Mouse (Mus musculus): ENCODE results near the gene Baiap2.

Gene Baiap2

GRCm38 (mm10) chr11:119948305-119948704, 5.7 kb downstream of the Baiap2 start:
- no peak for DNase-seq

DNA sequence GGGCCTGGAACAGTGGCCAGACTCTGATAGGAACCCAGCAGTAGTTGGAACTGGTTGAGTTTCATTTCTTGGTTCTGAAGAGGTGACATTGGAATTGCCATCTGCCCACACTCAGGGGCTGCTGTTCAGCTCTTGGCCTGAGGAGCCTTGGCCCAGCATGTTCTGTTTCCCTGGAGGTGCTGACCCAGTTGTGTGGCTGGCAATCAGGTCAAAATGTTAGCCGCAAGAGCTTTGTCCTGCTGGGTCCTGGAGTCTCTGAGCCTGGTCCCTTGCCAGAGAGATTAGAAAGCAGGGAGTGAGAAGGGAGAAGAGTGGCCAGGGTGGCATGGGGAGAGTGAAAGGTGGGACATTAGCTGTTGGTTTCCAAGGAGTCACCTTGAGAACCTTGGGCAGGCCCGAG, 6.2 kb downstream of the Baiap2 start:
- no peak for DNase-seq

- no peak for DNase-seq
These were observed 8.0 kb downstream of the Baiap2 start for GRCm38 (mm10) chr11:119950535-119950934.

DNA sequence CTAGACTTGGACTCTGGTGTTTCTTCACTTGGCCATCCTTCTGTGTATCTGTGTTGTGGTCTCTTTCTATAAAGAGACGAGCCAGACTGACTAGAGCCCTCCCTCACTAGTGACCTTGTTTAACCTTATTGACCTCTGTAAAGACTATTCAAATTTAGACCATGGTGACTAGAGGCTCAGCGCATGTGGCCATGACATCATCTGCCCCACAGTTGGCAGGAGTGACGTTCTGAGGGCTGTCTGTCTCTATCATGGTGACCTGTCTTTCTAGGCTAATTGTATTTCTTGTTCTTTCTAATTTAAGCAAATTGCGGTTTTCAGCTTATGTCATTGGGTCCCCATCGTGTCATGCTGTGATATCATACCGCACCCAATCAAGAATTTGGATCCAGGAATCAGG, 8.8 kb downstream of the Baiap2 start:
- no peak for DNase-seq

GRCm38 (mm10) chr11:119952429-119953224, 10.1 kb downstream of the Baiap2 start:
- no peak for DNase-seq

- DNase-seq, result no peak
These were observed 11.7 kb downstream of the Baiap2 start for GRCm38 (mm10) chr11:119954233-119954632.

GRCm38 (mm10) chr11:119954749-119955337, 12.3 kb downstream of the Baiap2 start:
- no peak for DNase-seq

DNA sequence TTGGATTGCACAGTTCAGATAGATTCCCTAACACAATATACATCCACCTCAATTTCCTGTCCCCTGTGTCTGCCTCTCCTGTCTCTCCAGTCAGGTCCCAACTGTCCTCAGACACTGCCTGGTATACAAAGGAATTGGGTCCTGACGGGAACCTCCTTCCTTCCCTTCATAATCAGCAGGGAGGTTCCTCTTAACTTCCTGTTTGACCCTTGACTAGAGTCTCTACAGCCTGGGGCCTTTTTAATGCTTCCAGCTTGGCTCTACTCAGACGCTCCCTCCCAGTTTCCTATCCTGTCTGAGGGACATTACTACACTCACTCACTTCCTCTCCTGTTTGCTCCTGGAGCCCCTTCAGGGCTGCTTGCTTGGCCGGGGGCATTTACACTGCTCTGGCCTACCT, 12.9 kb downstream of the Baiap2 start:
- no peak for DNase-seq

DNA sequence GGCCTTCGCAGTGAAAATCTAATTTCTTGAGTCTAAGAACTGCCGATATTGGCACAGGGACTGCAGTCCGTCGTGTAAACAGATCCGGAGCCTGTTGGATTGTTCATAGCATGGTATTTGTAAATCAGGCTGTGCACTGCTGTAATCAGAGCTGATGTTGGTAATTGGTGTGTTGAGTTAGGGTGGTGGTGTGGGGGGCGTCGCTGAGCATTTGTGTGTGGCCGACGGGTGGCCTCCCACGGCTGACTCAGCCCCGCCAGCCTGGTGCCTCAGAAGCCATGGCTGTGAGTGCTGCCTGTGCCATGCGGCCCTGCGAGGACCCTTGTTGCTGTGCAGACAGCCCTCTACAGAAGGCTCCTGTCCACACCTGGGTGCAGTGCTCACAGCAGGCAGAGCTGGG, 14.0 kb downstream of the Baiap2 start:
- no peak for DNase-seq

DNA sequence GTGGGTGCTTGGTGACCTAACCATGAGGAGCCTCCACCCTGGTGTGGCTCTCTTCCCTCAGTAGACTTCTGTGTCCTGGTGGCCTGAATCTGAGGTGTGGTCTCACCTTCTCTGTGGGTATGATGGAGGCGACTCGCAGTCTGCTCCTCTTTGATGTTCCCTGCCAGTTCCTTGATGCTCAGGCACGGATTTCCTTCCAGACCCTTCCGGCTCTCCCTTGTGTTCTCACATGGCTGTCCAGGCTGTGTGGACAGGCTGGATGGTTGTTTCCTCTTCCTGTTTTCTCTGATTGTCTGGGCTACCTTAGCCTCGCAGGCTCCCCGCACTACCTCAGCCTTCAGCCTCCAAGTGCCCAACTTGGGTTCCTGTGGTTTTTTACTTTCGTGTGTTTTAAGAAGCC, 16.3 kb downstream of the Baiap2 start:
- no peak for DNase-seq

DNA sequence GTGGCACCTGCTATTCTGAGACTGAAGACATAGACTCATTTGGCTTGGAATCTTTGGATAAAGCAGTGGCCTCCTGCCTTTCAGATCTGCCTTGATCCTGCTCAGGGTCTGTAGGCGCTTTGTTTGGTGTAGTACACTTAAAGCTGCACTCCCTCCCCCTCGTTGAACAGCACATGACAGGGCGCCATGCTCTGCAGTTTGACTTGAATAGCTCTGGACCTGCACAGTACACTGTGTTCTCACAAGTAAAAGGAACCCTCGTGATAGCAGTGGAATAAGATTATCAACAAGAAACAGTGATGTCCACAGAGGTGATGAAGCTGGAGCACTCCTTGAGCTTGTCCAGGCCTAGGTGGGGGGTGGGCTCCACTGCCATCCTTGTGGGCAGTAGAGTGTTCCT, 17.2 kb downstream of the Baiap2 start:
- no peak for DNase-seq

GRCm38 (mm10) chr11:119960671-119961070, 18.1 kb downstream of the Baiap2 start:
- DNase-seq, result no peak

- DNase-seq, result no peak
These were observed 18.9 kb downstream of the Baiap2 start for GRCm38 (mm10) chr11:119961511-119961910.

DNA sequence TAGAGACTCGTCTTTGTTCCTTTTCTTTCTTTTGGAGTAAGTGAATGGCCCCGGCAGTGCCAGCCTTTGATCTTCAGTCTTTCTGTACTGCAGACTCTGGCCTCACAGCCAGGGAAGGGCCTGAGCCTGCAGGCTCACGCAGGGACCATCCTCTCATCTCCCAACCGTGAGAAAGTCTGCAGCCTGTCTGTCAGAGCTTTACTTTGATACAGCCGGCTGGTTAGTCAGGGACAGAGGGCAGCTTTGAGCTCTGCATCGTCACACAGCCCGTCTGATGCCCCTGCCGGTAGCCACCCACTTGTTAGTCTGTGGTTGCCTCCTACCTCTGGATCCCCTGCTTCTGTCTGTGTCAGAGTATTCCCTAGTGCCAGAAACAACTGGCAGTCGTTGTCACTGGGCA, 22.5 kb downstream of the Baiap2 start:
- DNase-seq, result no peak

DNA sequence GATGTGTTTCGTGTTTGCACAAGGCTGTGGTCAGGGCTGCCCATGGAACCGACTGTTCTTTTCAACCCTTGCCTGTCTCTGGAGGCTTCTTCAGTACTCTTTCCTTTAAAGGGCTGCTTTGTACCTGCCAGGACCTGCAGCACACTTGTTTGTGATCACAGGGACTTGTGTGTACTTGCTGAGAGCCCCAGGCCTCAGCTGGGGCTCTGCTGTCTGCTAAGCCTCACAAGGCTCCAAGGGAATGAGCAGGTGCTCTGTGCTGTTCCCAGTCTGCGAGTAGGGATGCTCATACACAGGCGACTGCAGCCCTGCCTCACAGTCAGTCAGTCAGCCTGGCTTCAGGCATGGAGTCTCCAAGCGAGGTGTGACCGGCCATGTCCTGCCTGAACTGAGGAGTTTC, 23.7 kb downstream of the Baiap2 start:
- DNase-seq, result no peak

DNA sequence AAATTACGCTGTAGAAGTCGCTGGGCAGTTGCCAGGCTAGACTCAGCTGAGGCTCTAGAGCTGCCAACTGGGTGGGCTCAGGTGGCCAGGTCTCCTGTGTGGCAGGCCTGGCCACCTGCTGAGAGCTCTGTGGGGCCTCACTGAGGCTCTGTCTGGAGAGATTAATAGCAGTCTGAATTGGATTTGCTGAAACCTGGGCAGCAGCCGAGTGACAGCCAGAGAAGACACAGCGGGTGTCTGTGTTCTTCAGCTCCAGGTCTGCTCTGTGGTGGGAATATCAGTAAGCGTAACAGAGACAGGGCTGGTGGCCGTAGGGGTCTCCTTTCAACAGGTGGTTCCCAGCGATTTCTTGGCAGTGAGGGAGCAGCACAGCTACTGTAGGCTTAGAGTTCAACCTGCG, 24.8 kb downstream of the Baiap2 start:
- no peak for DNase-seq

GRCm38 (mm10) chr11:119967892-119968291, 25.3 kb downstream of the Baiap2 start:
- DNase-seq, result no peak

DNA sequence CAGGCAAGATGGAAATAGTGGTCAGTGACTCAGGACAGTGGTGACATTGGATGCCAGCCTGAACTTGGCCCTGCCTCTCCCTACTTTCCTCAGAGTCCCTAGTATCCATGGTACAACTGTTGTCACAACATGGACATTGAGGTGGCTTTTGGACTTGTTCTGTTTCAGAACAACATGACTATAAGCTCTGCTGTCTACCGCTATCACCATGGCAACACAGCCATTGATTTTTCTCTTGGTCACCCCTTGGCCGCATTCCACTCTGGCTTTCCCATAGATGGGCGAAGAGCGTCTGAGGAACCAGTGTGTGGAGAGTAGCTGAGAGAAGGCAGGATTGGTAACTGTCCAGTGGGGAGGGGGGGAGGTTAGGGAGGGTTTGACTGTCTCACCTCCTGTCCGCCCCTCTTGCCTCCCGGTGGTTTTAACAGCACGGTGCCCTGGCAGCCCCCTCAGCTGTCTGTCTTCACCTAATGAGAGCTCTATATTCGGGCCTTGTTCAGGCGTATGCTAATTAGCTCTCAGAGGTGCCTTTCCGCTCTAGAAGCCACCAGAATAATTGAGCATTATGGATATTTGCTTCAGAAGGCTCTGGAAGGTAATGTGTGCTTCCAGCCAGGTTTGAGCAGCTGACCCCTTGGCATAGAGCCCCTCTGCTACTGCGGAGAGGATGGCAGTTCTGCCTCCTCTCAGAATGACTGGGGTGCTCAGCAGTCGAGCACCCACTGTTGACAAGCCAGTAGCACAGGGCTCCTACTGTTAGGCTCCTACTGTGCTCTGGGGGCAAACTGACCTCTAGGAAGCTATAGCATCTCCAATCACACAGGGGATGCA, 27.7 kb downstream of the Baiap2 start:
- DNase-seq, result no peak

GRCm38 (mm10) chr11:119973789-119974188, 31.2 kb downstream of the Baiap2 start:
- DNase-seq, result no peak

DNA sequence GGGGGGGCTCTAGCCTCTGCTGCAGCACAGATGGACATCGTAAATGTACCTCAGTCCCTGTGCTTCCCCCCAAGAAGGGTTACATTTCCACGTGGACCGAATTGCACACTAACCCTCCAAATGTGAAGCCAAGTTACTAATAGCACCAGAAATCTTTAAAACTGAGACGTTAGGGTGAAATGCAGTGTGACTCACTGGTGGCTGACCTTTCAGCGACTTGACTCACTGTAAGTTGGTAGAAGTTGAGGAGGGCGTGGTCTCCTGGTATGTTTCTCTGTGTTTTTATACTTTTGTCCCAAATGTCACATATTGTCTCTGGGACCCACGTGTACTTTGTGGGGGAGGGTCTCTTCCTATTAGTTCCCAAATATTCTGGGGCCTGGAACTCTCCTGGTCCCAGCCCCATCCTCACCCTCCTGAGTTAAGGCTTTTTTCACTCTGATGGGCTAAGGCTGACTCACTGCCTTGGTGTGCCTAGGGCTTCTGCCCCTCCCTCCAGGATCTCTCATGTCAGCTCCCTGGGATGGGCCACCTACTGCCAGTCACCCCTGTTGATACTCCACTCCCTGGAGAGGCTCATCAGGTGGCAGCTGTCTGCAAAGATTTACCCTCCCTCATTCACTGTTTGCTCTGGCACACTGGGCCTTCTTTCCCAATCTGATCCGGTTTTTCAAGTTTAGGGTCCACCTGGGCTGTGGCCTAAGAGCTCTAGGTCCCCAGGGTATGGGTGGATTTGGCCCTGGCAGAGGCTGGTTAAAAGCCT, 33.4 kb downstream of the Baiap2 start:
- no peak for DNase-seq

- DNase-seq, result no peak
These were observed 36.1 kb downstream of the Baiap2 start for GRCm38 (mm10) chr11:119978701-119979100.

DNA sequence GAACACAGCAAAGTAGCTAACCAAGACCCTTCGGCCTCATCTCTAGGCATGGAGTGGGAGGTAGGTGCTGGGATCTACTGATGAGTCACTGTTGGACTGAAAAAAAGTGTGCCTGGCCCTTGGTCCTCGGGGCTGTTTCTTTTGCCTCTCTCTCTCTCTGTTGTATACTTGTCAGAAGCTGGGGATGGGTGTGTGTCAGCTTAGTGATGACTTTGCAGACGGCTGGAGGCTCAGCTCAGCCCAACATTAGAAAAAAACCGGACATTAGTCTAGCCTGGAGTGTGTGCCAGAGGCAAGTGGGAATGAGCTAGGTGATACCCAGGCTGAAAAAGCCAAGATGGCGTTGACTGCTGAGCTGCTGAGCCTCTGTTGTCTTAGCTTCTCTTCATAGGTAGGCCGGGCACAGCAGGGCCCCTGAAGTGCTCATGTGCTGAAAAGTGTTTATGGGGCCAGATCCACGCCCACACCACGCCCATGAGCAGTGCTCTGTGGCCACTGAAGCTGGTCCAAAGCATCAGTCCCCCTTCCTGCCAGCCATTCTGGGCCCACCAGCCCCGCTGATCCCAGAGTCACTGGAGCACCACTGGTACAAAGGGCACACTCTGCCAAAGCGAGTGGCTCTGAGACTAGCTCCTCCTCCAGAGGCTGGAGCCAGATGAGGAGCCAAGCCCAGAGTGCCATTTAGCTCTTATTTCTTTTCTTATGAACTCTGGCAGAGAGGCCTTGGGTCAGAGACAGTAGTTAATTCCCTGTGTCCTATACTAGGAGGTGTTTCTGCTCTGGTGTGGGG, 37.2 kb downstream of the Baiap2 start:
- no peak for DNase-seq
